Mouse (Mus musculus) testis, adult 2 months (tissue): Measurements from ENCODE around the gene Dlg5. TPM values are rescaled to one million over a fixed set of nuclear protein-coding genes. Genes with fewer than 3 reads are reported as not detected.

ENCODE experiments used
- H3K27ac ChIP-seq: fragments of 200-500 bp; 2 replicates; pipeline ENCODE4 v1.5.1; 2012; ENCODE audit warnings: low read depth, low read length; ENCODE audit not compliant: control insufficient read depth, insufficient read depth
- H3K27me3 ChIP-seq: fragments of 200-500 bp; 2 replicates; pipeline ENCODE4 v1.6.1; 2012; ENCODE audit warnings: mild to moderate bottlenecking, low read length, moderate library complexity; ENCODE audit not compliant: control insufficient read depth, insufficient read depth
- H3K36me3 ChIP-seq: fragments of 200-500 bp; 2 replicates; pipeline ENCODE4 v1.6.1; 2012; ENCODE audit warnings: mild to moderate bottlenecking, low read length; ENCODE audit not compliant: control insufficient read depth, insufficient read depth
- H3K4me1 ChIP-seq: fragments of 200-500 bp; 2 replicates; pipeline ENCODE4 v1.6.1; 2012; ENCODE audit warnings: low read length; ENCODE audit not compliant: control insufficient read depth, insufficient read depth
- H3K4me3 ChIP-seq: fragments of 200-500 bp; 2 replicates; pipeline ENCODE4 v1.5.1; 2012; ENCODE audit warnings: low read depth, mild to moderate bottlenecking, low read length, moderate library complexity, mixed read lengths; ENCODE audit not compliant: control insufficient read depth
- CTCF ChIP-seq: fragments of 200-500 bp; IDR thresholded peaks from 2 replicates; pipeline ENCODE4 v1.5.1; 2012; ENCODE audit warnings: low read depth, mild to moderate bottlenecking, inconsistent platforms, low read length, moderate library complexity; ENCODE audit not compliant: control insufficient read depth, insufficient read depth, insufficient replicate concordance
- POLR2A ChIP-seq: fragments of 200-500 bp; IDR thresholded peaks from 2 replicates; pipeline ENCODE4 v1.6.1; 2012; ENCODE audit warnings: low read depth, mild to moderate bottlenecking, inconsistent platforms, low read length, moderate library complexity; ENCODE audit not compliant: control insufficient read depth
- polyA plus RNA-seq: library from polyadenylated mRNA; depleted of rRNA; stranded (reverse); fragments of >200 nt; gene quantifications from 2 replicates; pipeline ENCODE4 v1.2.3, GENCODE M21; 2012

The Dlg5 gene
- polyA plus RNA-seq, 1 experiment = 3.4 TPM

- H3K27ac ChIP-seq = no peak overlapping the region
- no peaks in the 10 kb centered on the region for H3K27me3 ChIP-seq
- H3K4me3 ChIP-seq = no peak overlapping the region
- TF ChIP-seq POLR2A = no peak
- TF ChIP-seq CTCF = no peak
- H3K36me3 ChIP-seq = no peaks in the 10 kb centered on the region
- H3K4me1 ChIP-seq = no peaks in the 10 kb centered on the region
These were observed 23.4 kb downstream of the Dlg5 start for GRCm38 (mm10) chr14:24222273-24222672.

GRCm38 (mm10) chr14:24217362-24217722 is 28.4 kb downstream of the Dlg5 start:
- no peak overlapping the region for H3K4me3 ChIP-seq
- no peaks in the 10 kb centered on the region for H3K36me3 ChIP-seq
- no peak overlapping the region for H3K27ac ChIP-seq
- H3K27me3 ChIP-seq = no peaks in the 10 kb centered on the region
- TF ChIP-seq CTCF (no peak), POLR2A (no peak)
- no peaks in the 10 kb centered on the region; the same call in 1 of the 2 replicates for H3K4me1 ChIP-seq

GRCm38 (mm10) chr14:24216678-24217361 is 28.9 kb downstream of the Dlg5 start:
- TF ChIP-seq POLR2A (no peak), CTCF (no peak)
- Histone ChIP-seq H3K27me3 (no peaks in the 10 kb centered on the region), H3K4me1 (no peaks in the 10 kb centered on the region; the same call in 1 of the 2 replicates), H3K36me3 (no peaks in the 10 kb centered on the region), H3K27ac (no peak overlapping the region), H3K4me3 (no peak overlapping the region)

GRCm38 (mm10) chr14:24216064-24216463 is 29.7 kb downstream of the Dlg5 start:
- H3K27me3 ChIP-seq = no peaks in the 10 kb centered on the region
- no peaks in the 10 kb centered on the region; the same call in 1 of the 2 replicates for H3K4me1 ChIP-seq
- no peak overlapping the region for H3K4me3 ChIP-seq
- H3K36me3 ChIP-seq = no peaks in the 10 kb centered on the region
- TF ChIP-seq POLR2A = no peak
- no peak for TF ChIP-seq CTCF
- H3K27ac ChIP-seq = no peak overlapping the region

- Histone ChIP-seq H3K27ac (no peak overlapping the region), H3K27me3 (no peaks in the 10 kb centered on the region), H3K36me3 (no peaks in the 10 kb centered on the region), H3K4me1 (no peaks in the 10 kb centered on the region; the same call in 1 of the 2 replicates), H3K4me3 (no peak overlapping the region)
- TF ChIP-seq CTCF (no peak), POLR2A (no peak)
These were observed 31.3 kb downstream of the Dlg5 start for GRCm38 (mm10) chr14:24214436-24214835.

GRCm38 (mm10) chr14:24213336-24213735 is 32.4 kb downstream of the Dlg5 start:
- Histone ChIP-seq H3K4me1 (no peaks in the 10 kb centered on the region; the same call in 1 of the 2 replicates), H3K27me3 (no peaks in the 10 kb centered on the region), H3K4me3 (no peak overlapping the region), H3K36me3 (no peaks in the 10 kb centered on the region), H3K27ac (no peak overlapping the region)
- TF ChIP-seq CTCF (no peak), POLR2A (no peak)

- H3K4me1 ChIP-seq = no peaks in the 10 kb centered on the region; the same call in 1 of the 2 replicates
- H3K4me3 ChIP-seq = no peak overlapping the region
- H3K27ac ChIP-seq = no peak overlapping the region
- H3K36me3 ChIP-seq = no peaks in the 10 kb centered on the region
- no peaks in the 10 kb centered on the region for H3K27me3 ChIP-seq
- TF ChIP-seq POLR2A = no peak
- no peak for TF ChIP-seq CTCF
These were observed 32.9 kb downstream of the Dlg5 start for GRCm38 (mm10) chr14:24212861-24213260.
